Mouse (Mus musculus): Measurements from ENCODE around the gene Gm2115.

DNA sequence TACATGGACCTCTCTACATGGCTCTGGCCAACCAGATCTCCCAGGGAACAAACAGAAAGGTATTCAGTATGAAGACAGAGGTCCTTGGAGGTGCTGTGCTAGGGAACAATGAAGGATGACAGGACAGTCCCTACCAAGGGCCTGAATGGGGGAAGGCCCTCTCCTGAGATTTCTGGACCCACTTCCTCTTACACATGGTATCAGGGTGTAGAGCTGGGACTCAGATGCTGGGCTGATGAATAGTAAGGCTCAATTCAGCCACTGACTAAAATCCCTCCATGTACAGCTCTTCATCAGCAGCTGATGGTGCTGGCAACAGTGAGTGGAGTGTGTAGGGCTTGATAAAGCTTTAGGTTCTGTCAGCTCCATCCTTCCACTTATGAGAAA lies 66.2 kb downstream of the Gm2115 start:
- TF ChIP-seq MAFK (IDR thresholded peaks at IDR 0.05; ENCODE audit: insufficient read depth, low read depth, low read length) = no peak
- no peak for TF ChIP-seq CHD2 (IDR thresholded peaks at IDR 0.05; ENCODE audit: low read depth, low read length)

All from ES-E14 (cell line).